In the genomic region with DNA sequence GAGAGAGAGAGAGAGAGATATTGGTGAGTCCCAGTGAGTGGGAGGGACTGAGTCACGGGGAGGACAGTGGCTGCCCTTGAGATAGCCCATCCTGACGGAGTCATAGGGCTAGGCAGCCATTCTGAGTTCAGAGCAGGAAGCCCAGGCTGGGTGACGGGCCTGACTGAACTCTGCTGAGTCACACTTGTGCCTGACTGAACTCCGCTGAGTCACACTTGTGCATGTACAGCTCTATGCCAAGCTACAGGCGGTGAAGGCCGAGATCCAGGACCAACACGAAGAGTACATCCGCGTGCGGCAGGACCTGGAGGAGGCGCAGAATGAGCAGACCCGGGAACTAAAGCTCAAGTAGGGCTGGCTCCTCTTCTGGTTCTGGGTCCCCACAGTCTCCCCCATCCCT, we compare ENCODE assay signal across 13 mouse cellular contexts. TPM values are rescaled to one million over a fixed set of nuclear protein-coding genes. Genes with fewer than 3 reads are reported as not detected.
DNase-seq lines count a peak whose midpoint lies in the region; ATAC-seq and TF ChIP-seq lines count a peak whose summit lies in the region.
"Had no signal": no experiment of that assay in that cellular context is flagged by ENCODE, and none has a peak within 500 bp of the region (broad histone marks: within the 10 kb centered on the region; RNA-seq: fewer than 3 reads in every experiment).

No protein-coding gene starts in this region.

- peak; percentile 78 for DNase-seq in MEL (ENCODE audit: low read depth, low spot score)
- DNase-seq in adrenal gland, postnatal 25 days: peak; percentile 65
- DNase-seq in hindbrain, postnatal 0 days (ENCODE audit: low spot score): no peak
- no peak for DNase-seq in left cerebral cortex, postnatal 10 days (ENCODE audit: extremely low spot score in 1 of 2, low spot score in 2 of 2)
- DNase-seq in kidney, postnatal 10 days: no peak
- DNase-seq: cerebellum, postnatal 36 days; kidney, postnatal 36 days; lung, postnatal 36 days had no signal

- H3K36me3 ChIP-seq in megakaryocyte, embryonic 14.5 days (replicated peaks; ENCODE audit: low read length): peaks cover 53% of the 10 kb centered on the region
- H3K36me3 ChIP-seq in MEL (ENCODE audit: control insufficient read depth in 1 of 2, insufficient read depth in 2 of 2, low read length in 2 of 2): no peaks in the 10 kb centered on the region
- no peaks in the 10 kb centered on the region for H3K36me3 ChIP-seq in liver, embryonic 16.5 days (ENCODE audit: control insufficient read depth, insufficient read depth)
- H3K36me3 ChIP-seq in hindbrain, postnatal 0 days (ENCODE audit: insufficient read depth, low read length): peaks cover 34% of the 10 kb centered on the region

- no peaks in the 10 kb centered on the region for H3K79me2 ChIP-seq in MEL (ENCODE audit: control insufficient read depth, insufficient read depth, low read length, poor library complexity)

- intact Hi-C loops in left cerebral cortex, postnatal 10 days (cut with DNase I): no loop called here

- TF ChIP-seq RAD21 in MEL (IDR thresholded peaks at IDR 0.05; ENCODE audit: low read depth, low read length): no peak

- no peaks in the 10 kb centered on the region for H3K27me3 ChIP-seq in megakaryocyte, embryonic 14.5 days (replicated peaks)
- H3K27me3 ChIP-seq in MEL (ENCODE audit: control insufficient read depth in 1 of 2, insufficient read depth in 2 of 2, low read length in 2 of 2): no peaks in the 10 kb centered on the region
- H3K27me3 ChIP-seq in liver, embryonic 16.5 days (ENCODE audit: control insufficient read depth, insufficient read depth, low read depth, low read length): no peaks in the 10 kb centered on the region
- no peaks in the 10 kb centered on the region for H3K27me3 ChIP-seq in hindbrain, postnatal 0 days (ENCODE audit: insufficient read depth, low read length)
- H3K27me3 ChIP-seq: hindbrain, embryonic 13.5 days; stomach, embryonic 15.5 days had no signal

- ATAC-seq in megakaryocyte, adult 5-6 weeks (ENCODE audit: poor library complexity, severe bottlenecking): no peak
- peak; percentile 68 for ATAC-seq in liver, embryonic 16.5 days (ENCODE audit: low read depth)
- no peak for ATAC-seq in hindbrain, postnatal 0 days

- no peak overlapping the region for H3K9ac ChIP-seq in MEL (ENCODE audit: control insufficient read depth, low read depth, low read length, poor library complexity, severe bottlenecking)
- no peak overlapping the region for H3K9ac ChIP-seq in liver, embryonic 16.5 days (ENCODE audit: low read depth, low read length)
- no peak overlapping the region for H3K9ac ChIP-seq in hindbrain, postnatal 0 days (replicated peaks; ENCODE audit: low read length)
- H3K9ac ChIP-seq: hindbrain, embryonic 13.5 days; stomach, embryonic 15.5 days had no signal

- TF ChIP-seq POLR2A in MEL (IDR thresholded peaks at IDR 0.05; ENCODE audit: control insufficient read depth in 1 of 2, insufficient read depth in 1 of 2, low read depth in 1 of 2, low read length in 2 of 2, poor library complexity in 1 of 2): no peak

- no peak for TF ChIP-seq CTCF in MEL (IDR thresholded peaks at IDR 0.05 in 2 of 3, conservative IDR thresholded peaks at IDR 0.05 in 1 of 3; ENCODE audit: control insufficient read depth in 1 of 3, insufficient read depth in 1 of 3, low read depth in 2 of 3, low read length in 3 of 3, poor library complexity in 1 of 3, severe bottlenecking in 1 of 3)
- TF ChIP-seq CTCF in hindbrain, postnatal 0 days (IDR thresholded peaks at IDR 0.05; ENCODE audit: low read depth): no peak

- no peaks in the 10 kb centered on the region for H3K9me3 ChIP-seq in megakaryocyte, embryonic 14.5 days
- H3K9me3 ChIP-seq in MEL (replicated peaks; ENCODE audit: insufficient read depth, low read length): no peaks in the 10 kb centered on the region
- H3K9me3 ChIP-seq in liver, embryonic 16.5 days (replicated peaks; ENCODE audit: control insufficient read depth, low read length): no peaks in the 10 kb centered on the region
- no peaks in the 10 kb centered on the region for H3K9me3 ChIP-seq in hindbrain, postnatal 0 days (ENCODE audit: low read length)
- H3K9me3 ChIP-seq: hindbrain, embryonic 13.5 days; stomach, embryonic 15.5 days had no signal

- no peak overlapping the region for H3K4me2 ChIP-seq in liver, embryonic 16.5 days (ENCODE audit: low read depth, low read length)
- no peak overlapping the region for H3K4me2 ChIP-seq in hindbrain, postnatal 0 days (ENCODE audit: low read depth, low read length)
- H3K4me2 ChIP-seq: hindbrain, embryonic 13.5 days; stomach, embryonic 15.5 days had no signal

- no peak for TF ChIP-seq EP300 in MEL (IDR thresholded peaks at IDR 0.05; ENCODE audit: low read depth in 1 of 2, low read length in 2 of 2)

- H3K4me1 ChIP-seq in megakaryocyte, embryonic 14.5 days: peaks cover 68% of the 10 kb centered on the region
- H3K4me1 ChIP-seq in MEL (ENCODE audit: control insufficient read depth in 1 of 2, insufficient read depth in 2 of 2, low read length in 2 of 2): 0 out of 4 replicates have a peak, but pooled peaks cover 0 to 4% of the 10 kb centered on the region in 2 experiments
- no peaks in the 10 kb centered on the region for H3K4me1 ChIP-seq in liver, embryonic 16.5 days (ENCODE audit: control insufficient read depth, low read depth, low read length)
- peaks cover 10% of the 10 kb centered on the region for H3K4me1 ChIP-seq in hindbrain, postnatal 0 days (ENCODE audit: insufficient read depth, low read length)
- H3K4me1 ChIP-seq: stomach, embryonic 15.5 days had no signal

- H3K27ac ChIP-seq in MEL (ENCODE audit: control insufficient read depth, low read depth, low read length): peak overlapping the region; percentile 6; the same call in 1 of the 2 replicates
- H3K27ac ChIP-seq in liver, embryonic 16.5 days (ENCODE audit: low read length): no peak overlapping the region
- no peak overlapping the region for H3K27ac ChIP-seq in hindbrain, postnatal 0 days
- H3K27ac ChIP-seq: hindbrain, embryonic 13.5 days; stomach, embryonic 15.5 days had no signal

- H3K4me3 ChIP-seq in megakaryocyte, embryonic 14.5 days (replicated peaks): peak overlapping the region; percentile 67
- no peak overlapping the region for H3K4me3 ChIP-seq in MEL (ENCODE audit: control insufficient read depth in 1 of 2, insufficient read depth in 1 of 2, low read depth in 2 of 2, low read length in 2 of 2)
- no peak overlapping the region for H3K4me3 ChIP-seq in liver, embryonic 16.5 days (ENCODE audit: low read depth, low read length)
- no peak overlapping the region for H3K4me3 ChIP-seq in hindbrain, postnatal 0 days (ENCODE audit: low read length)
- H3K4me3 ChIP-seq: hindbrain, embryonic 13.5 days; stomach, embryonic 15.5 days had no signal

- 68% methylated on average over 12 of the region's 12 CpGs for WGBS in liver, embryonic 16.5 days (ENCODE audit: insufficient replicate concordance)
- 92% methylated on average over 12 of the region's 12 CpGs for WGBS in hindbrain, postnatal 0 days

TF ChIP-seq in MEL, 35 proteins besides CTCF, POLR2A, EP300 and RAD21:
- TF ChIP-seq SIN3A (IDR thresholded peaks at IDR 0.05; ENCODE audit: low read length) (no peak), MYB (IDR thresholded peaks at IDR 0.05; ENCODE audit: low read depth, low read length) (no peak), MEF2A (IDR thresholded peaks at IDR 0.05; ENCODE audit: extremely low read depth, insufficient replicate concordance, low read depth, low read length, poor library complexity, severe bottlenecking) (no peak), E2F4 (IDR thresholded peaks at IDR 0.05; ENCODE audit: borderline replicate concordance, low read depth, low read length) (no peak), MAZ (IDR thresholded peaks at IDR 0.05; ENCODE audit: low read depth, low read length) (no peak), GABPA (IDR thresholded peaks at IDR 0.05; ENCODE audit: low read depth, low read length) (no peak), JUND (IDR thresholded peaks at IDR 0.05; ENCODE audit: low read depth, low read length) (no peak), MYC (IDR thresholded peaks at IDR 0.05; ENCODE audit: low read depth, low read length) (no peak), ZMIZ1 (IDR thresholded peaks at IDR 0.05; ENCODE audit: low read depth, low read length) (no peak)

RNA-seq across cellular contexts. Expression of gene Kif3c, which starts 24.5 kb away (rescaled TPM):
- polyA plus RNA-seq in megakaryocyte, embryonic 14.5 days (2012; ENCODE audit: insufficient read depth, low replicate concordance): 1.3 and 2.8 TPM in 2 replicates
- total RNA-seq in megakaryocyte, adult 5-6 weeks (2015): 1.8 and 2.5 TPM in 2 replicates
- total RNA-seq in megakaryocyte, adult 5-6 weeks (2017): 1.8 and 1.9 TPM in 2 replicates
- total RNA-seq in MEL (2012; rRNA removed): 2.5 and 3.4 TPM in 2 replicates
- 1 to 10 TPM in 1 of 2 experiments, not detected in 1; 5.6 TPM for polyA plus RNA-seq in MEL (2012; ENCODE audit: insufficient read depth in 1 of 2, insufficient read length in 2 of 2, low read depth in 1 of 2, low replicate concordance in 2 of 2, missing spikeins in 1 of 2)
- total RNA-seq in adrenal gland, postnatal 25 days (2021): 27.4 and 31.2 TPM in 2 replicates
- polyA plus RNA-seq in liver, embryonic 16.5 days (2015; fragmentation: Nextera tagmentation; extraction: Ambion mirVana): 0.72 and 0.74 TPM in 2 replicates
- 142 and 150 TPM in 2 replicates for total RNA-seq in hindbrain, postnatal 0 days (2014; rRNA removed)
- polyA plus RNA-seq in hindbrain, postnatal 0 days (2015; fragmentation: Nextera tagmentation; extraction: Ambion mirVana): 56.0 and 58.5 TPM in 2 replicates
- total RNA-seq in left cerebral cortex, postnatal 10 days (2021): 100 to 1,000 TPM; 211 to 214 TPM

RNA-seq across cellular contexts. Expression of gene Asxl2, which starts 37.3 kb away (rescaled TPM):
- polyA plus RNA-seq in megakaryocyte, embryonic 14.5 days (2012; ENCODE audit: insufficient read depth, low replicate concordance): 1.8 and 4.3 TPM in 2 replicates
- total RNA-seq in megakaryocyte, adult 5-6 weeks (2015): 33.5 and 38.8 TPM in 2 replicates
- 29.0 and 41.9 TPM in 2 replicates for total RNA-seq in megakaryocyte, adult 5-6 weeks (2017)
- total RNA-seq in MEL (2012; rRNA removed): 18.8 and 19.2 TPM in 2 replicates
- polyA plus RNA-seq in MEL (2012; ENCODE audit: insufficient read depth in 1 of 2, insufficient read length in 2 of 2, low read depth in 1 of 2, low replicate concordance in 2 of 2, missing spikeins in 1 of 2): 10 to 100 TPM; 26.2 to 62.0 TPM
- 41.6 and 46.5 TPM in 2 replicates for total RNA-seq in adrenal gland, postnatal 25 days (2021)
- polyA plus RNA-seq in liver, embryonic 16.5 days (2015; fragmentation: Nextera tagmentation; extraction: Ambion mirVana): 8.7 and 10.3 TPM in 2 replicates
- 13.2 and 16.1 TPM in 2 replicates for total RNA-seq in hindbrain, postnatal 0 days (2014; rRNA removed)
- 9.6 and 10.7 TPM in 2 replicates for polyA plus RNA-seq in hindbrain, postnatal 0 days (2015; fragmentation: Nextera tagmentation; extraction: Ambion mirVana)
- 10 to 100 TPM; 24.5 to 26.2 TPM for total RNA-seq in left cerebral cortex, postnatal 10 days (2021)

Comparison
In these comparisons a context has a peak if more than half of its experiments do, and no peak if none do; other contexts are left out.
1. DNase-seq: peak in MEL (single experiment) and adrenal gland, postnatal 25 days (single experiment); none in hindbrain, postnatal 0 days (single experiment), left cerebral cortex, postnatal 10 days (0 of 2) and kidney, postnatal 10 days (single experiment).